Mouse (Mus musculus) forebrain, embryonic 12.5 days (tissue): ENCODE data around the gene Upk3b. TPM values are rescaled to one million over a fixed set of nuclear protein-coding genes. Genes with fewer than 3 reads are reported as not detected.
A peak's percentile ranks its signal among the peaks of the same experiment; 100 is the strongest.
"Not testable (repeated sequence)": the region's sequence is repeated elsewhere in the genome, so short reads cannot be mapped to it uniquely, and the experiment has no call there.

ENCODE experiments used
- ATAC-seq: fragments of 200-750 bp; cut with Nextera tagmentation; 2 replicates; pipeline ENCODE4 v1.8.0; 2017; ENCODE audit warnings: moderate TSS enrichment; ENCODE audit not compliant: low FRiP score
- H3K27ac ChIP-seq: fragments of 300-500 bp; sonication (generic); 2 replicates; pipeline ENCODE4 v1.5.1; 2016; ENCODE audit warnings: mild to moderate bottlenecking
- H3K27me3 ChIP-seq: fragments of 300-500 bp; sonication (generic); 2 replicates; pipeline ENCODE4 v1.6.1; 2016; ENCODE audit warnings: mild to moderate bottlenecking
- H3K36me3 ChIP-seq: fragments of 300-500 bp; sonication (generic); replicated peaks from 2 replicates; pipeline ENCODE4 v1.6.1; 2016; ENCODE audit warnings: mild to moderate bottlenecking
- H3K4me1 ChIP-seq: fragments of 300-500 bp; sonication (generic); 2 replicates; pipeline ENCODE4 v1.6.1; 2016
- H3K4me2 ChIP-seq: fragments of 300-500 bp; sonication (generic); 2 replicates; pipeline ENCODE4 v1.6.1; 2016; ENCODE audit warnings: mild to moderate bottlenecking, moderate library complexity
- H3K4me3 ChIP-seq: fragments of 300-500 bp; sonication (generic); replicated peaks from 2 replicates; pipeline ENCODE4 v1.5.1; 2016; ENCODE audit warnings: mild to moderate bottlenecking
- H3K9ac ChIP-seq: fragments of 300-500 bp; sonication (generic); 2 replicates; pipeline ENCODE4 v1.6.1; 2016; ENCODE audit warnings: mild to moderate bottlenecking
- H3K9me3 ChIP-seq: fragments of 300-500 bp; sonication (generic); 2 replicates; pipeline ENCODE4 v1.6.1; 2016
- WGBS: fragments of 180-500 bp; shearing (Covaris S2); methylation state at CpG from one replicate; pipeline ENCODE4 v1.1.7; 2016; 5-methylcytosine and 5-hydroxymethylcytosine counted together
- polyA plus RNA-seq: library from polyadenylated mRNA; unstranded; fragments of >200 nt; fragmentation: Nextera tagmentation; extraction: Ambion mirVana; gene quantifications from 2 replicates; pipeline ENCODE4 v1.2.1, GENCODE M21; 2016

Gene Upk3b
- polyA plus RNA-seq, 1 experiment from 2014 or later: not detected

GRCm38 (mm10) chr5:136040210-136040609, 1.9 kb downstream of the Upk3b start:
- Histone ChIP-seq H3K36me3 (no peaks in the 10 kb centered on the region), H3K27me3 (no peaks in the 10 kb centered on the region), H3K4me1 (0 out of 2 replicates have a peak, but pooled peaks cover 2% of the 10 kb centered on the region), H3K27ac (no peak overlapping the region), H3K4me3 (no peak overlapping the region), H3K4me2 (no peak overlapping the region), H3K9me3 (no peaks in the 10 kb centered on the region), H3K9ac (no peak overlapping the region)
- WGBS: 44% methylated on average over 5 of the region's 5 CpGs
- no peak for ATAC-seq

GRCm38 (mm10) chr5:136041260-136041659, 3.0 kb downstream of the Upk3b start:
- Histone ChIP-seq H3K4me2 (no peak overlapping the region), H3K27me3 (no peaks in the 10 kb centered on the region), H3K4me3 (no peak overlapping the region), H3K9me3 (no peaks in the 10 kb centered on the region), H3K36me3 (no peaks in the 10 kb centered on the region), H3K4me1 (peaks cover 5% of the 10 kb centered on the region; the same call in 1 of the 2 replicates), H3K27ac (no peak overlapping the region), H3K9ac (no peak overlapping the region)
- ATAC-seq: no peak
- WGBS: 40% methylated on average over 2 of the region's 2 CpGs

GRCm38 (mm10) chr5:136041666-136042065, 3.4 kb downstream of the Upk3b start:
- Histone ChIP-seq H3K36me3 (no peaks in the 10 kb centered on the region), H3K9ac (no peak overlapping the region), H3K27me3 (no peaks in the 10 kb centered on the region), H3K9me3 (no peaks in the 10 kb centered on the region), H3K4me1 (peaks cover 6% of the 10 kb centered on the region; the same call in 1 of the 2 replicates), H3K4me3 (no peak overlapping the region), H3K4me2 (no peak overlapping the region), H3K27ac (no peak overlapping the region)
- ATAC-seq: no peak
- 96% methylated on average over 8 of the region's 8 CpGs for WGBS

DNA sequence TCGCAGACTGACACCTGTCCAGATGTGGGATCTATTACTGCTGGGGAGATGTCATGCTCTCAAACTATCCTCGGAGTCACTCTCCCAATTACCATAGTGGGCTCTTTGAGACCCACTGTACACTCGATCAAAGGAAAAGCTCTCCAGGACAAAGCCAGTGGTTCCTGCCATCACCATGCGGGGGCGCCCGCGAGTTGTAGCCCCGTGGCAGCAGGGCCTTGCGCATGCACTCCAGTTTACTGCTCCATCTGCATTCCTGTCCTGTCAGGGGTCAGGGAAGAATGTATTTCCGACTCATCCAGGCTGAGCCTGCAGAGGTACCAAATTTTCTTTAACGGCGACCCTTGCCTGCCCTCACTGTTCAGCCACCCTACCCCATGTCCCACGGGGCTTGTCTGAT, 6.6 kb downstream of the Upk3b start:
- no peaks in the 10 kb centered on the region for H3K27me3 ChIP-seq
- H3K36me3 ChIP-seq: no peaks in the 10 kb centered on the region
- no peak overlapping the region for H3K27ac ChIP-seq
- 77% methylated on average over 13 of the region's 13 CpGs for WGBS
- H3K4me3 ChIP-seq: no peak overlapping the region
- H3K9ac ChIP-seq: no peak overlapping the region
- H3K4me2 ChIP-seq: no peak overlapping the region
- ATAC-seq: no peak
- peaks cover 5% of the 10 kb centered on the region; the same call in 1 of the 2 replicates for H3K4me1 ChIP-seq
- no peaks in the 10 kb centered on the region for H3K9me3 ChIP-seq

- no peaks in the 10 kb centered on the region for H3K27me3 ChIP-seq
- H3K9me3 ChIP-seq: no peaks in the 10 kb centered on the region
- H3K4me3 ChIP-seq: no peak overlapping the region
- H3K27ac ChIP-seq: no peak overlapping the region
- 46% methylated on average over 9 of the region's 9 CpGs for whole genome bisulfite sequencing
- H3K9ac ChIP-seq: no peak overlapping the region
- no peaks in the 10 kb centered on the region for H3K36me3 ChIP-seq
- H3K4me1 ChIP-seq: peaks cover 3% of the 10 kb centered on the region; the same call in 1 of the 2 replicates
- ATAC-seq: no peak
- no peak overlapping the region for H3K4me2 ChIP-seq
Observed at GRCm38 (mm10) chr5:136045408-136045807, 7.1 kb downstream of the Upk3b start.

DNA sequence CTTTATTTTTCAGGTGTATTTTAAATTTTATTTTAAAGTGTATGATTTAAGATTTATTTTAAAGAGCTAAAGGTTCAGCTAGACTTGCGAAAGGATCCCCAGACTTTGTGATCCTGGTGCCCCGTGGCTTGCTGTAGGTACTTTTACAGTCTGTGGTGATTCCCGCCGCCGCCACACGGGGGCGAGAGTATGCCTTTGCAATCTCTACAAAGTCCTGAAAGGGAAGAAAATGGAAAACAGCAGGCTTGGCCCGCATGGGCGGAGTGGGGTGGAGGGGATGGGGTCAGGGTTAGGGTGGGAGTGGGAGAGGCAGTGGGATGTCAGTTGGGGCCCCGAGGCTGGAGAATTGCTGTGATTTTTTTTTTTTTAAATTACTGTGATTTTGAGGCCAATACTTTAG, 7.7 kb downstream of the Upk3b start:
- peaks cover 3% of the 10 kb centered on the region; the same call in 1 of the 2 replicates for H3K4me1 ChIP-seq
- no peak overlapping the region for H3K27ac ChIP-seq
- 4% methylated on average over 10 of the region's 10 CpGs for WGBS
- H3K9me3 ChIP-seq: no peaks in the 10 kb centered on the region
- H3K4me3 ChIP-seq: no peak overlapping the region
- H3K27me3 ChIP-seq: no peaks in the 10 kb centered on the region
- peak; percentile 41; the same call in 1 of the 2 replicates for ATAC-seq
- H3K4me2 ChIP-seq: no peak overlapping the region
- H3K36me3 ChIP-seq: no peaks in the 10 kb centered on the region
- H3K9ac ChIP-seq: no peak overlapping the region

DNA sequence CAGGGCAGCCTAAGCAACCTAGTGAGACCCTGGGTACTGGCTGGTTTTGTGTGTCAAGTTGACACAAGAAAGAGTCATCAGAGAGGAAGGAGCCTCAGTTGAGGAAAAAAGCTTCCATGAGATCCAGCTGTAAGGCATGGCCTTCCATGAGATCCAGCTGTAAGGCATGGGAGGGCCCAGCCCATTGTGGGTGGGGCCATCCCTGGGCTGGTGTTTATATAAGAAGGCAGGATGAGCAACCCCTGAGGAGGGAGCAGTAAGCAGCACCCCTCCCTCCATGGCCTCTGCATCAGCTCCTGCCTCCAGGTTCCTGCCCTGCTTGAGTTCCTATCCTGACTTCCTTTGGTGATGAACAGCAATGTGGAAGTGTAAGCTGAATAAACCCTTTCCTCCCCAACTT, 10.2 kb downstream of the Upk3b start:
- H3K36me3 ChIP-seq, ATAC-seq, H3K27me3 ChIP-seq, H3K4me2 ChIP-seq, H3K27ac ChIP-seq, H3K9ac ChIP-seq, H3K4me3 ChIP-seq, H3K9me3 ChIP-seq: not testable (repeated sequence)
- peaks cover 16% of the 10 kb centered on the region for H3K4me1 ChIP-seq

DNA sequence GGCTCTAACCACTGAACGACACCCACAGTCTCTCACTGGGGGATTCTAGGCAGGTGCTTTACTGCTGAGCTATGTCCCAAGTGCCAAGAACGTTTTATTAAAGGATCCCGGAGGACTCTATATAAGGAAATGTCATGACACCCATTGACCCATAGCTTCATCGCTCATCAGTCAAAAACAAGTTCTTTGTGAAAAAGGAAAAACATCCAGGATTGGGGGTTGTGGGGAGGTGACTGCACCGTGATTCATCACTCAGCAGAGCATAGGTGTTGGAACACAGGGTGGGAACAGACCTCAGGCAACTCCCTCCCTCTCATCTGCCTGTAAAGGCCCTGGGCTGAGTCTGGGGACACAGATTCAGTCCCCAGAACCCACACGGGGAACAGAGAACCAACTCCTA, 11.6 kb downstream of the Upk3b start:
- no peak overlapping the region for H3K4me3 ChIP-seq
- no peaks in the 10 kb centered on the region for H3K27me3 ChIP-seq
- H3K4me1 ChIP-seq: peaks cover 16% of the 10 kb centered on the region
- H3K9me3 ChIP-seq: no peaks in the 10 kb centered on the region
- WGBS: 80% methylated on average over 6 of the region's 6 CpGs
- no peak overlapping the region for H3K27ac ChIP-seq
- ATAC-seq: no peak
- H3K4me2 ChIP-seq: no peak overlapping the region
- no peak overlapping the region for H3K9ac ChIP-seq
- no peaks in the 10 kb centered on the region for H3K36me3 ChIP-seq

GRCm38 (mm10) chr5:136051231-136052085, 13.2 kb downstream of the Upk3b start:
- Histone ChIP-seq H3K4me2 (no peak overlapping the region), H3K9me3 (no peaks in the 10 kb centered on the region), H3K27ac (peak overlapping the region; percentile 73), H3K9ac (no peak overlapping the region), H3K4me3 (no peak overlapping the region), H3K4me1 (peaks cover 13% of the 10 kb centered on the region), H3K27me3 (no peaks in the 10 kb centered on the region), H3K36me3 (no peaks in the 10 kb centered on the region)
- 4% methylated on average over 10 of the region's 10 CpGs for WGBS
- peak; percentile 61; the same call in 1 of the 2 replicates for ATAC-seq

- Histone ChIP-seq H3K27ac (no peak overlapping the region), H3K27me3 (no peaks in the 10 kb centered on the region), H3K9ac (no peak overlapping the region), H3K9me3 (no peaks in the 10 kb centered on the region), H3K36me3 (no peaks in the 10 kb centered on the region), H3K4me2 (no peak overlapping the region), H3K4me1 (peaks cover 13% of the 10 kb centered on the region), H3K4me3 (no peak overlapping the region)
- ATAC-seq: no peak
- whole genome bisulfite sequencing: 88% methylated on average over 8 of the region's 8 CpGs
Observed at GRCm38 (mm10) chr5:136052861-136053655, 14.8 kb downstream of the Upk3b start.

DNA sequence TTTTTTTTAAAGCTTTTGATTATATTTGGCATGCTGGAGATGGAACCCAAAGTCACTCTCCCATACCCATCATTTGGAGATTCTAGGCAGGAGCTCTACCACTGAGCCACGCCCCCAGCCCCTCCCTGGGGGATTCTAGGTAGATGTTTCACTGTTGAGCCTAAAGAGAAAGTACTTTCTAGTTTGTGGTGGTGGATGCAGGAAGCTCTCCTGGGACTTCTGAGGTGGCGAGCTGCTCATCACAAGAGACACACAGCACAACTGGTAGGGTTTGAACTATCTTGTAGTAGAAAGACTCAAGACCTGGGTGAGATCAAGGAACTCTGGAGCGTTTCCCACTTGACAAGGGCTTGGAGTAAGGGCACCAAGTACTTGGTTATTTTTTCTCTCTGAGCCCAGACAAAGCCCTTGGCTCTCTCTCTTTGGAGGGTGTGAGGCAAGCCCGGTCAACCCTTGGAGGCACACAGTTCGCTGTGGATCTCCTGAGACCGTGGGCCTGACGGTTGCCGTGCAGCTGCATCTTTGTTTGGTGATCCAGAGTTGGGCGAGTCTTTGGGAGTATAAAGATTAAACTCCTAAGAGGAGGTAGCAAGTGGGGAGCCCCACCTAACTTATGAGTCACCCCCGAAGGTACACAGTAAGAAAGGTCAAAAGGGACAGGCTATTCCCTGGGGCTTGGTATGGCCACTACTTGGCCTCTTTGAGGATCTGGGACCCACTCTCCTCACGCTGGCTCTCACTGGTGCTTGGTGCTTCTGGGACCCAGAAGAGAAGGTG, 16.2 kb downstream of the Upk3b start, which contains the start of gene Upk3bl:
Gene Upk3bl, plus strand, starts transcription at position 192 of the 777 bp plus-strand sequence.
- Histone ChIP-seq H3K36me3 (no peaks in the 10 kb centered on the region), H3K4me3 (no peak within 1 kb of the TSS), H3K9me3 (no peaks in the 10 kb centered on the region), H3K9ac (no peak within 1 kb of the TSS), H3K27me3 (no peaks in the 10 kb centered on the region), H3K4me1 (peaks cover 13% of the 10 kb centered on the region), H3K4me2 (no peak within 1 kb of the TSS), H3K27ac (no peak within 1 kb of the TSS)
- no peak for ATAC-seq
- 95% methylated on average over 11 of the region's 11 CpGs for WGBS

- Histone ChIP-seq H3K36me3 (no peaks in the 10 kb centered on the region), H3K9me3 (no peaks in the 10 kb centered on the region), H3K4me3 (no peak overlapping the region), H3K4me1 (peaks cover 12% of the 10 kb centered on the region), H3K4me2 (no peak overlapping the region), H3K9ac (no peak overlapping the region), H3K27ac (no peak overlapping the region), H3K27me3 (peaks cover 10% of the 10 kb centered on the region)
- ATAC-seq: no peak
- 46% methylated on average over 4 of the region's 4 CpGs for WGBS
Observed at GRCm38 (mm10) chr5:136056062-136056461, 17.8 kb downstream of the Upk3b start.
